In the genomic region with DNA sequence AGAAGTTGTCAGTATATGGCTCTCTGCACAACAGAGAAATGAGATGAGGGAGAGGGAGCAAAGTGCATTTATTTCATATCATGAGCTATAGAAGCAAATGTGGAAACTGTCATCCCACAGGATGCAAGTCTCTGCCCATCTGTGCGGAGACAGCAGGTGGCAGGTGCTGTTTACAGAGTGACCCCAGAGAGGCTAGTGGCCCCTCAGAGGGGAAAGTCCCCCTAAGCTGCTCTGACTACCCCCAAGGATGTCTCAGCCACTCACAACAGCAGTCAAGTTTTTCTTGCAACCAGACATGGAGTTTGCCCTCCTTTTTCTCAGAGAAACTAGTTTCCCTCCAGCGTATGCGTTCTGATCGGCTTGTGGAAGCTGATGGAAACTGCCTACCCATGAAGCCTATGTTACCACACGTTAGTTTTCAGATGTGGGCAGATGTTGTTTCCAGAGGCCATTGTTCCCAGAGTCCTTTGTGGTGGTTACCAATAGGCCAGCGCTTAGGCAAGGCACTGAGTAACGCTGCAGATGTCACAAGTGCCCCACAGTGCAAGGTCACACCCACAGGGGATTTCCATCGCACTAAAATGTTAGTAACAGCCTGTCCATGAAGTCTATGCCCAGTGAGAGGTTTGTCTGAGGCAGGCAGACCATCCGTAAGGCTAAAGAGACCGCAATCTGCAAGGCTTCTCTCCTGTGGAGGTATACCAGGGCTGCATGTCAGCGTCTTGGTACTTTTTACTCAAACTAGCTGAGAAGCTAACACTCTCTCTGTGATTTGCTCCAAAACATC, we compare ENCODE assay signal across 27 mouse cellular contexts.
DNase-seq lines count a peak whose midpoint lies in the region; ATAC-seq lines count a peak whose summit lies in the region.
"Had no signal": no experiment of that assay in that cellular context is flagged by ENCODE, and none has a peak within 500 bp of the region (broad histone marks: within the 10 kb centered on the region; RNA-seq: fewer than 3 reads in every experiment).

No protein-coding gene starts in this region.

- 0 out of 2 replicates have a peak overlapping the region, but pooled peaks have one; percentile 13 for H3K9ac ChIP-seq in forebrain, embryonic 12.5 days
- H3K9ac ChIP-seq in forebrain, embryonic 14.5 days (ENCODE audit: low read length) = no peak overlapping the region
- H3K9ac ChIP-seq: embryonic facial prominence, embryonic 13.5 days; forebrain, embryonic 15.5 days; heart, embryonic 13.5 days; hindbrain, embryonic 12.5 days; liver, embryonic 14.5 days; neural tube, embryonic 12.5 days had no signal

- no peak for DNase-seq in forebrain, embryonic 14.5 days (ENCODE audit: low spot score)
- peak; percentile 27 for DNase-seq in CD4-positive helper T cell, adult 2 months (ENCODE audit: low read depth, low spot score)
- peak; percentile 52 for DNase-seq in adrenal gland, adult 8-10 months
- peak; percentile 31 for DNase-seq in fat pad, adult 2 months (ENCODE audit: extremely low read depth, low read depth, low spot score)
- DNase-seq in right cerebral cortex, adult 18-20 months = no peak
- DNase-seq in heart, postnatal 4 days = no peak
- no peak for DNase-seq in layer of hippocampus, adult 8-10 months (ENCODE audit: low spot score in 2 of 2)
- DNase-seq: cerebellum, adult 2 months; cerebellum, postnatal 25 days; heart, postnatal 10 days; kidney, postnatal 14 days; liver; lung, adult 2 months; lung, postnatal 10 days; thymus, postnatal 4 days had no signal

- H3K9me3 ChIP-seq in forebrain, embryonic 12.5 days = no peaks in the 10 kb centered on the region
- 0 out of 2 replicates have a peak, but pooled peaks cover 2% of the 10 kb centered on the region for H3K9me3 ChIP-seq in forebrain, embryonic 14.5 days (replicated peaks; ENCODE audit: control insufficient read depth, low read length)
- H3K9me3 ChIP-seq: embryonic facial prominence, embryonic 13.5 days; forebrain, embryonic 15.5 days; heart, embryonic 13.5 days; hindbrain, embryonic 12.5 days; neural tube, embryonic 12.5 days had no signal

- H3K4me2 ChIP-seq in forebrain, embryonic 12.5 days = no peak overlapping the region
- H3K4me2 ChIP-seq in forebrain, embryonic 14.5 days (ENCODE audit: low read length) = no peak overlapping the region
- H3K4me2 ChIP-seq: embryonic facial prominence, embryonic 13.5 days; forebrain, embryonic 15.5 days; heart, embryonic 13.5 days; hindbrain, embryonic 12.5 days; neural tube, embryonic 12.5 days had no signal

- no peaks in the 10 kb centered on the region for H3K27me3 ChIP-seq in forebrain, embryonic 12.5 days
- H3K27me3 ChIP-seq in forebrain, embryonic 14.5 days (replicated peaks; ENCODE audit: control insufficient read depth, insufficient read depth, low read length) = no peaks in the 10 kb centered on the region
- H3K27me3 ChIP-seq: embryonic facial prominence, embryonic 13.5 days; forebrain, embryonic 15.5 days; heart, embryonic 13.5 days; hindbrain, embryonic 12.5 days; neural tube, embryonic 12.5 days; Patski had no signal

- ATAC-seq in forebrain, embryonic 12.5 days (ENCODE audit: low FRiP score) = no peak
- no peak for ATAC-seq in forebrain, embryonic 14.5 days
- ATAC-seq: forebrain, embryonic 15.5 days; intestine, postnatal 0 days; midbrain, embryonic 16.5 days; Patski had no signal

- no peak overlapping the region for H3K27ac ChIP-seq in forebrain, embryonic 12.5 days
- H3K27ac ChIP-seq in forebrain, embryonic 14.5 days (ENCODE audit: low read depth, low read length) = no peak overlapping the region
- H3K27ac ChIP-seq: embryonic facial prominence, embryonic 13.5 days; forebrain, embryonic 15.5 days; heart, embryonic 13.5 days; hindbrain, embryonic 12.5 days; liver, embryonic 14.5 days; macrophage; neural tube, embryonic 12.5 days had no signal

- no peaks in the 10 kb centered on the region for H3K36me3 ChIP-seq in forebrain, embryonic 12.5 days (replicated peaks)
- H3K36me3 ChIP-seq in forebrain, embryonic 14.5 days (ENCODE audit: control insufficient read depth, insufficient read depth, low read length) = 0 out of 2 replicates have a peak, but pooled peaks cover 3% of the 10 kb centered on the region
- H3K36me3 ChIP-seq: embryonic facial prominence, embryonic 13.5 days; neural tube, embryonic 12.5 days had no signal

- peaks cover 19% of the 10 kb centered on the region for H3K4me1 ChIP-seq in forebrain, embryonic 12.5 days
- H3K4me1 ChIP-seq in forebrain, embryonic 14.5 days (ENCODE audit: control insufficient read depth, insufficient read depth, low read length) = no peaks in the 10 kb centered on the region
- H3K4me1 ChIP-seq: forebrain, embryonic 15.5 days; heart, embryonic 13.5 days; neural tube, embryonic 12.5 days had no signal

- H3K4me3 ChIP-seq in forebrain, embryonic 12.5 days (replicated peaks) = no peak overlapping the region
- H3K4me3 ChIP-seq in forebrain, embryonic 14.5 days (ENCODE audit: low read depth, low read length) = no peak overlapping the region
- H3K4me3 ChIP-seq: embryonic facial prominence, embryonic 13.5 days; erythroblast, embryonic 14.5 days; forebrain, embryonic 15.5 days; heart, embryonic 13.5 days; hindbrain, embryonic 12.5 days; neural tube, embryonic 12.5 days had no signal

- WGBS in forebrain, embryonic 12.5 days = 61% methylated on average over 11 of the region's 11 CpGs
- WGBS in forebrain, embryonic 14.5 days = 58% methylated on average over 11 of the region's 11 CpGs

Comparison
In these comparisons a context has a peak if more than half of its experiments do, and no peak if none do; other contexts are left out.
1. DNase-seq: peak in CD4-positive helper T cell, adult 2 months (single experiment), adrenal gland, adult 8-10 months (single experiment) and fat pad, adult 2 months (single experiment); none in forebrain, embryonic 14.5 days (single experiment), right cerebral cortex, adult 18-20 months (single experiment), heart, postnatal 4 days (single experiment) and layer of hippocampus, adult 8-10 months (0 of 2).